Mouse (Mus musculus) duodenum, adult 2 months (tissue): ENCODE measurements around the gene Dpep2nb. TPM values are rescaled to one million over a fixed set of nuclear protein-coding genes. Genes with fewer than 3 reads are reported as not detected.

ENCODE experiments used
- polyA plus RNA-seq: library from polyadenylated mRNA; depleted of rRNA; stranded (reverse); fragments of >200 nt; gene quantifications from 2 replicates; pipeline ENCODE4 v1.2.3, GENCODE M21; 2012; ENCODE audit warnings: low replicate concordance; rRNA removed

Dpep2nb gene
- not detected in 2 replicates for polyA plus RNA-seq

GRCm38 (mm10) chr8:106005875-106006274, at the start of gene Dpep2nb:
Gene Dpep2nb, minus strand, starts transcription at chr8:106005975.

GRCm38 (mm10) chr8:106011643-106011986, 5.8 kb upstream of the Dpep2nb start, which contains the start of gene Ddx28:
Gene Ddx28, minus strand, starts transcription at chr8:106011882.

GRCm38 (mm10) chr8:105990856-105991387, 14.9 kb downstream of the Dpep2nb start, which contains the start of gene Dus2:
Gene Dus2, plus strand, starts transcription at chr8:105991337.

GRCm38 (mm10) chr8:105979325-105979724, 26.4 kb downstream of the Dpep2nb start, which contains the start of gene Dpep3:
Gene Dpep3, minus strand, starts transcription at chr8:105979429.

GRCm38 (mm10) chr8:105965905-105966341, 39.9 kb downstream of the Dpep2nb start, which contains the start of gene Slc12a4:
Gene Slc12a4, minus strand, starts transcription at chr8:105966097.

Other genes with a start within 250 kb of the Dpep2nb start
- 8.5 and 9.1 TPM in 2 replicates for gene Gfod2, start 247.3 kb downstream of the Dpep2nb start, polyA plus RNA-seq
- 10.6 and 13.2 TPM in 2 replicates for gene Ranbp10, start 178.6 kb downstream of the Dpep2nb start, polyA plus RNA-seq
- gene Tsnaxip1, start 178.2 kb downstream of the Dpep2nb start, polyA plus RNA-seq, result not detected in 2 replicates
- 6.6 and 8.0 TPM in 2 replicates for gene Cenpt, start 152.7 kb downstream of the Dpep2nb start, polyA plus RNA-seq
- gene Thap11, start 150.8 kb downstream of the Dpep2nb start, polyA plus RNA-seq, result 35.4 and 36.7 TPM in 2 replicates
- 12.9 and 22.5 TPM in 2 replicates for gene Nutf2, start 145.4 kb downstream of the Dpep2nb start, polyA plus RNA-seq
- 39.6 and 49.7 TPM in 2 replicates for gene Edc4, start 125.1 kb downstream of the Dpep2nb start, polyA plus RNA-seq
- 1.1 and 3.3 TPM in 2 replicates for gene Nrn1l, start 112.4 kb downstream of the Dpep2nb start, polyA plus RNA-seq
- gene Pskh1, start 105.5 kb downstream of the Dpep2nb start, polyA plus RNA-seq, result 16.1 and 18.3 TPM in 2 replicates
- gene Ctrl, start 72.1 kb downstream of the Dpep2nb start, polyA plus RNA-seq, result 12.5 and 3,063 TPM in 2 replicates
- gene Psmb10, start 67.5 kb downstream of the Dpep2nb start, polyA plus RNA-seq, result 565 and 991 TPM in 2 replicates
- 0.97 and 1.4 TPM in 2 replicates for gene Lcat, start 62.6 kb downstream of the Dpep2nb start, polyA plus RNA-seq
- gene Slc12a4, start 39.9 kb downstream of the Dpep2nb start, polyA plus RNA-seq, result 6.2 and 9.9 TPM in 2 replicates
- 0.15 and 0.34 TPM in 2 replicates for gene Dpep3, start 26.5 kb downstream of the Dpep2nb start, polyA plus RNA-seq
- 1.9 and 5.0 TPM in 2 replicates for gene Dus2, start 14.6 kb downstream of the Dpep2nb start, polyA plus RNA-seq
- 4.9 and 5.3 TPM in 2 replicates for gene Ddx28, start 5.9 kb upstream of the Dpep2nb start, polyA plus RNA-seq
- gene Nfatc3, start 52.9 kb upstream of the Dpep2nb start, polyA plus RNA-seq, result 7.6 and 11.6 TPM in 2 replicates
- gene Esrp2, start 131.0 kb upstream of the Dpep2nb start, polyA plus RNA-seq, result 25.8 and 43.6 TPM in 2 replicates
- 2.7 and 3.5 TPM in 2 replicates for gene Pla2g15, start 144.4 kb upstream of the Dpep2nb start, polyA plus RNA-seq
- gene Slc7a6, start 162.9 kb upstream of the Dpep2nb start, polyA plus RNA-seq, result 2.4 and 7.9 TPM in 2 replicates
- gene Slc7a6os, start 205.0 kb upstream of the Dpep2nb start, polyA plus RNA-seq, result 10.1 and 15.1 TPM in 2 replicates
- gene Prmt7, start 205.0 kb upstream of the Dpep2nb start, polyA plus RNA-seq, result 10.5 and 11.0 TPM in 2 replicates